Mouse (Mus musculus) neural tube, embryonic 15.5 days (tissue): ENCODE results near the gene Sspn. TPM values are rescaled to one million over a fixed set of nuclear protein-coding genes. Genes with fewer than 3 reads are reported as not detected.
A peak's percentile ranks its signal among the peaks of the same experiment; 100 is the strongest.

ENCODE experiments used
- ATAC-seq: fragments of 200-750 bp; cut with Nextera tagmentation; 2 replicates; pipeline ENCODE4 v1.8.0; 2017; ENCODE audit warnings: mild to moderate bottlenecking, moderate TSS enrichment, moderate library complexity; ENCODE audit not compliant: low FRiP score
- H3K27ac ChIP-seq: fragments of 300-500 bp; sonication (generic); replicated peaks from 2 replicates; pipeline ENCODE4 v1.5.1; 2015; ENCODE audit warnings: mild to moderate bottlenecking, inconsistent platforms
- H3K27me3 ChIP-seq: fragments of 300-500 bp; sonication (generic); replicated peaks from 2 replicates; pipeline ENCODE4 v1.6.1; 2015; ENCODE audit warnings: inconsistent platforms
- H3K36me3 ChIP-seq: fragments of 300-500 bp; sonication (generic); 2 replicates; pipeline ENCODE4 v1.6.1; 2015; ENCODE audit warnings: inconsistent platforms
- H3K4me1 ChIP-seq: fragments of 300-500 bp; sonication (generic); 2 replicates; pipeline ENCODE4 v1.6.1; 2015; ENCODE audit warnings: inconsistent platforms
- H3K4me2 ChIP-seq: fragments of 300-500 bp; sonication (generic); 2 replicates; pipeline ENCODE4 v1.6.1; 2015; ENCODE audit warnings: inconsistent platforms, mild to moderate bottlenecking, moderate library complexity
- H3K4me3 ChIP-seq: fragments of 300-500 bp; sonication (generic); replicated peaks from 2 replicates; pipeline ENCODE4 v1.5.1; 2015; ENCODE audit warnings: mild to moderate bottlenecking, inconsistent platforms
- H3K9ac ChIP-seq: fragments of 300-500 bp; sonication (generic); replicated peaks from 2 replicates; pipeline ENCODE4 v1.6.1; 2015; ENCODE audit warnings: mild to moderate bottlenecking, inconsistent platforms
- H3K9me3 ChIP-seq: fragments of 300-500 bp; sonication (generic); replicated peaks from 2 replicates; pipeline ENCODE4 v1.6.1; 2016; ENCODE audit warnings: inconsistent platforms
- WGBS: fragments of 180-500 bp; shearing (Covaris S2); methylation state at CpG from one replicate; pipeline ENCODE4 v1.1.7; 2015; ENCODE audit warnings: mixed read lengths; 5-methylcytosine and 5-hydroxymethylcytosine counted together
- polyA plus RNA-seq: library from polyadenylated mRNA; unstranded; fragments of >200 nt; fragmentation: Nextera tagmentation; extraction: Ambion mirVana; gene quantifications from 2 replicates; pipeline ENCODE4 v1.2.1, GENCODE M21; 2015

The Sspn gene
- polyA plus RNA-seq, 1 experiment from 2014 or later: 5.1 TPM

GRCm38 (mm10) chr6:146008450-146008981 is 77.1 kb downstream of the Sspn start:
- no peak overlapping the region for H3K27ac ChIP-seq
- ATAC-seq: no peak
- peaks cover 30% of the 10 kb centered on the region for H3K4me1 ChIP-seq
- no peaks in the 10 kb centered on the region for H3K9me3 ChIP-seq
- no peak overlapping the region for H3K4me3 ChIP-seq
- H3K36me3 ChIP-seq: no peaks in the 10 kb centered on the region
- WGBS: 40% methylated on average over 5 of the region's 5 CpGs
- H3K27me3 ChIP-seq: no peaks in the 10 kb centered on the region
- no peak overlapping the region for H3K4me2 ChIP-seq
- no peak overlapping the region for H3K9ac ChIP-seq

GRCm38 (mm10) chr6:146009163-146009915 is 77.9 kb downstream of the Sspn start:
- peaks cover 30% of the 10 kb centered on the region for H3K4me1 ChIP-seq
- no peak overlapping the region for H3K4me3 ChIP-seq
- WGBS: 65% methylated on average over 10 of the region's 10 CpGs
- no peak overlapping the region for H3K9ac ChIP-seq
- H3K4me2 ChIP-seq: no peak overlapping the region
- no peaks in the 10 kb centered on the region for H3K36me3 ChIP-seq
- H3K27me3 ChIP-seq: no peaks in the 10 kb centered on the region
- no peak for ATAC-seq
- peak overlapping the region; percentile 58; the same call in 1 of the 2 replicates for H3K27ac ChIP-seq
- no peaks in the 10 kb centered on the region for H3K9me3 ChIP-seq

GRCm38 (mm10) chr6:146010093-146010764 is 78.8 kb downstream of the Sspn start:
- peak overlapping the region; percentile 58 for H3K27ac ChIP-seq
- H3K4me2 ChIP-seq: no peak overlapping the region
- ATAC-seq: peak; percentile 40
- no peak overlapping the region for H3K4me3 ChIP-seq
- H3K27me3 ChIP-seq: no peaks in the 10 kb centered on the region
- no peaks in the 10 kb centered on the region for H3K9me3 ChIP-seq
- 35% methylated on average over 12 of the region's 12 CpGs for WGBS
- no peak overlapping the region for H3K9ac ChIP-seq
- H3K36me3 ChIP-seq: no peaks in the 10 kb centered on the region
- peaks cover 30% of the 10 kb centered on the region for H3K4me1 ChIP-seq

- ATAC-seq: no peak
- Histone ChIP-seq H3K27ac (no peak overlapping the region), H3K27me3 (no peaks in the 10 kb centered on the region), H3K4me1 (peaks cover 12% of the 10 kb centered on the region), H3K9ac (no peak overlapping the region), H3K36me3 (no peaks in the 10 kb centered on the region), H3K4me3 (no peak overlapping the region), H3K4me2 (no peak overlapping the region), H3K9me3 (no peaks in the 10 kb centered on the region)
- WGBS: 94% methylated on average over 3 of the region's 3 CpGs
These were observed 82.9 kb downstream of the Sspn start for GRCm38 (mm10) chr6:146014312-146014711.

Other genes starting within 250 kb of the Sspn start
- 5.3 TPM in 2 replicates for gene Rassf8, start 184.9 kb upstream of the Sspn start, polyA plus RNA-seq
- 5.6 and 6.3 TPM in 2 replicates for gene Bhlhe41, start 66.1 kb upstream of the Sspn start, polyA plus RNA-seq